In the genomic region with DNA sequence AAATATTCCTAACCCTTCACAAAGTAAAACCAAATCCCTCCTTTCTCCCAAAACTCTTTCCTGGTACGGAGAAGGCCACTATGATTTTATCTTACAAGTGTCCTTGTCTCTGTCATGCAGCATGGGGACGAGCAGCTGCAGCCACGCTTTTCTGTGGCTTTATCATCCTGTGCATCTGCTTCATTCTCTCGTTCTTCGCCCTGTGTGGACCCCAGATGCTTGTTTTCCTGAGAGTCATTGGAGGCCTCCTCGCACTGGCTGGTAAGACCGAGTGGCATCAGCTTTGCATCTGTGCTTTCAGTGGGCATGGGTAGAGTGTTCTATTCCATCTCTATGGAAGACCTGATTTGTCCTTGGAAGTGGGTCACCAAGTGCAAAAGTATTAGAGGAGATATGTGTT, we compare ENCODE assay signal across 24 mouse cellular contexts. TPM values are rescaled to one million over a fixed set of nuclear protein-coding genes. Genes with fewer than 3 reads are reported as not detected.
DNase-seq lines count a peak whose midpoint lies in the region; ATAC-seq and TF ChIP-seq lines count a peak whose summit lies in the region.
"Had no signal": no experiment of that assay in that cellular context is flagged by ENCODE, and none has a peak within 500 bp of the region (broad histone marks: within the 10 kb centered on the region; RNA-seq: fewer than 3 reads in every experiment).

No protein-coding gene starts in this region.

- H3K9ac ChIP-seq in liver, postnatal 0 days (replicated peaks), result no peak overlapping the region
- 0 out of 2 replicates have a peak overlapping the region, but pooled peaks have one; percentile 31 for H3K9ac ChIP-seq in liver, embryonic 12.5 days
- no peak overlapping the region for H3K9ac ChIP-seq in liver, embryonic 14.5 days (replicated peaks)
- H3K9ac ChIP-seq: embryonic facial prominence, embryonic 13.5 days; embryonic facial prominence, embryonic 15.5 days; forebrain, embryonic 12.5 days had no signal

- no peak for ATAC-seq in liver, postnatal 0 days
- peak; percentile 80 for ATAC-seq in liver, embryonic 12.5 days
- peak; percentile 57; the same call in 1 of the 2 replicates for ATAC-seq in liver, embryonic 14.5 days (ENCODE audit: insufficient read depth)
- ATAC-seq in monocyte, adult 5-6 weeks (replicated peaks; ENCODE audit: insufficient number of reproducible peaks, low FRiP score, low TSS enrichment, poor library complexity, severe bottlenecking), result no peak
- ATAC-seq: forebrain, embryonic 14.5 days had no signal

- WGBS in liver, postnatal 0 days (ENCODE audit: insufficient replicate concordance), result 60% methylated on average over 7 of the region's 7 CpGs
- WGBS in liver, embryonic 12.5 days (ENCODE audit: insufficient replicate concordance), result 25% methylated on average over 7 of the region's 7 CpGs
- 24% methylated on average over 7 of the region's 7 CpGs for WGBS in liver, embryonic 14.5 days (ENCODE audit: insufficient replicate concordance)

- no peaks in the 10 kb centered on the region for H3K36me3 ChIP-seq in liver, postnatal 0 days (replicated peaks; ENCODE audit: insufficient read depth, low read length)
- H3K36me3 ChIP-seq in liver, embryonic 12.5 days, result no peaks in the 10 kb centered on the region
- H3K36me3 ChIP-seq in liver, embryonic 14.5 days (replicated peaks; ENCODE audit: control insufficient read depth, insufficient read depth, low read depth), result no peaks in the 10 kb centered on the region
- H3K36me3 ChIP-seq: embryonic facial prominence, embryonic 13.5 days; embryonic facial prominence, embryonic 15.5 days; forebrain, embryonic 10.5 days; forebrain, embryonic 12.5 days had no signal

- no peaks in the 10 kb centered on the region for H3K9me3 ChIP-seq in liver, postnatal 0 days (ENCODE audit: low read length)
- no peaks in the 10 kb centered on the region for H3K9me3 ChIP-seq in liver, embryonic 12.5 days (replicated peaks)
- H3K9me3 ChIP-seq in liver, embryonic 14.5 days (ENCODE audit: control insufficient read depth, low read length), result no peaks in the 10 kb centered on the region
- H3K9me3 ChIP-seq: embryonic facial prominence, embryonic 13.5 days; embryonic facial prominence, embryonic 15.5 days; forebrain, embryonic 10.5 days; forebrain, embryonic 12.5 days had no signal

- TF ChIP-seq EP300 in liver, postnatal 0 days (IDR thresholded peaks at IDR 0.05; ENCODE audit: low read depth), result no peak
- peak; percentile 20; the same call in 1 of the 2 replicates for TF ChIP-seq EP300 in liver, embryonic 14.5 days (IDR thresholded peaks at IDR 0.05; ENCODE audit: low read depth)

- no peaks in the 10 kb centered on the region for H3K27me3 ChIP-seq in liver, postnatal 0 days (ENCODE audit: insufficient read depth, low read length)
- no peaks in the 10 kb centered on the region for H3K27me3 ChIP-seq in liver, embryonic 12.5 days (replicated peaks)
- no peaks in the 10 kb centered on the region for H3K27me3 ChIP-seq in liver, embryonic 14.5 days (ENCODE audit: control insufficient read depth, insufficient read depth, low read length)
- H3K27me3 ChIP-seq: embryonic facial prominence, embryonic 13.5 days; embryonic facial prominence, embryonic 15.5 days had no signal

- H3K4me2 ChIP-seq in liver, postnatal 0 days (ENCODE audit: low read depth, low read length), result no peak overlapping the region
- H3K4me2 ChIP-seq in liver, embryonic 12.5 days, result 0 out of 2 replicates have a peak overlapping the region, but pooled peaks have one; percentile 4
- H3K4me2 ChIP-seq in liver, embryonic 14.5 days (ENCODE audit: low read depth), result no peak overlapping the region
- H3K4me2 ChIP-seq: embryonic facial prominence, embryonic 13.5 days; embryonic facial prominence, embryonic 15.5 days; forebrain, embryonic 12.5 days had no signal

- no peak overlapping the region for H3K4me3 ChIP-seq in liver, postnatal 0 days (ENCODE audit: low read depth, low read length)
- H3K4me3 ChIP-seq in liver, embryonic 12.5 days, result no peak overlapping the region
- H3K4me3 ChIP-seq in liver, embryonic 14.5 days (ENCODE audit: insufficient read depth in 1 of 2, low read depth in 2 of 2, low read length in 2 of 2), result no peak overlapping the region
- H3K4me3 ChIP-seq: embryonic facial prominence, embryonic 13.5 days; embryonic facial prominence, embryonic 15.5 days; erythroblast, embryonic 14.5 days; forebrain, embryonic 10.5 days; forebrain, embryonic 12.5 days had no signal

- no peaks in the 10 kb centered on the region for H3K4me1 ChIP-seq in liver, postnatal 0 days (ENCODE audit: insufficient read depth)
- peaks cover 21% of the 10 kb centered on the region for H3K4me1 ChIP-seq in liver, embryonic 12.5 days
- H3K4me1 ChIP-seq in liver, embryonic 14.5 days (replicated peaks; ENCODE audit: control insufficient read depth in 2 of 2, insufficient read depth in 2 of 2, low read length in 1 of 2), result peaks cover 2 to 12% of the 10 kb centered on the region in 2 experiments; a peak in 3 of 4 replicates
- H3K4me1 ChIP-seq: embryonic facial prominence, embryonic 13.5 days; embryonic facial prominence, embryonic 15.5 days; forebrain, embryonic 12.5 days had no signal

- no peak for TF ChIP-seq CTCF in liver, postnatal 0 days (IDR thresholded peaks at IDR 0.05; ENCODE audit: low read depth)
- TF ChIP-seq CTCF in liver, embryonic 14.5 days (IDR thresholded peaks at IDR 0.05; ENCODE audit: low read depth), result no peak

- peak; percentile 17 for DNase-seq in liver
- DNase-seq in liver, postnatal 0 days, result no peak
- DNase-seq in liver, embryonic 14.5 days (ENCODE audit: low read depth in 3 of 3, low spot score in 3 of 3), result no peak
- DNase-seq in left cerebral cortex, adult 8-10 months (ENCODE audit: low spot score in 2 of 2), result no peak
- DNase-seq in spleen, postnatal 36 days (ENCODE audit: low spot score in 2 of 2), result no peak
- DNase-seq: adrenal gland, adult 2 months; adrenal gland, postnatal 10 days; adrenal gland, postnatal 25 days; cerebellum, adult 11 months; cerebellum, adult 18-20 months; cerebellum, adult 8-10 months; cerebellum, adult 9-11 months; cerebellum, postnatal 14 days; cerebellum, postnatal 36 days; embryo, embryonic 11 days had no signal

- H3K27ac ChIP-seq in liver, postnatal 0 days (ENCODE audit: low read depth), result no peak overlapping the region
- no peak overlapping the region for H3K27ac ChIP-seq in liver, embryonic 12.5 days
- no peak overlapping the region for H3K27ac ChIP-seq in liver, embryonic 14.5 days
- H3K27ac ChIP-seq: embryonic facial prominence, embryonic 13.5 days; embryonic facial prominence, embryonic 15.5 days; forebrain, embryonic 10.5 days; forebrain, embryonic 12.5 days had no signal

RNA-seq across cellular contexts. Expression of a gene that starts 8.6 kb away (rescaled TPM):
- 68.3 and 68.7 TPM in 2 replicates for polyA plus RNA-seq in liver, postnatal 0 days (2015; fragmentation: Nextera tagmentation; extraction: Ambion mirVana)
- 7.1 and 7.5 TPM in 2 replicates for polyA plus RNA-seq in liver, embryonic 12.5 days (2016; fragmentation: Nextera tagmentation; extraction: Ambion mirVana)
- 6.5 and 7.5 TPM in 2 replicates for polyA plus RNA-seq in liver, embryonic 14.5 days (2012; rRNA removed)
- 14.6 and 15.7 TPM in 2 replicates for polyA plus RNA-seq in liver, embryonic 14.5 days (2014; fragmentation: Nextera tagmentation; extraction: Ambion mirVana)
- 1 to 10 TPM; 4.4 to 6.5 (median 4.8) TPM for total RNA-seq in left cerebral cortex, adult 8-10 months (2022)
- 2.4 to 14.3 TPM (median 11.1 TPM) in 3 replicates for total RNA-seq in monocyte, adult 5-6 weeks (2017)
- total RNA-seq: MEL had no signal
- polyA plus RNA-seq: erythroblast, embryonic 14.5 days had no signal

Comparison
In these comparisons a context has a peak if more than half of its experiments do, and no peak if none do; other contexts are left out.
1. ATAC-seq: peak in liver, embryonic 12.5 days (single experiment) and liver, embryonic 14.5 days (single experiment); none in liver, postnatal 0 days (single experiment) and monocyte, adult 5-6 weeks (single experiment).